Mouse (Mus musculus): Measurements from ENCODE around the gene Tdp1. TPM values are rescaled to one million over a fixed set of nuclear protein-coding genes. Genes with fewer than 3 reads are reported as not detected.

Gene Tdp1
- total RNA-seq, 1 experiment: 27.5 TPM

GRCm38 (mm10) chr12:99992362-99992862 is 108.1 kb downstream of the Tdp1 start:
- no peak overlapping the region for H3K9ac ChIP-seq (ENCODE audit: insufficient read depth, low read depth, low read length, poor library complexity, severe bottlenecking)
- no peaks in the 10 kb centered on the region for H3K4me1 ChIP-seq (ENCODE audit: control insufficient read depth in 2 of 2, insufficient read depth in 2 of 2, low read length in 2 of 2, poor library complexity in 1 of 2)
- in situ Hi-C loops (cut with MboI; ENCODE audit: low sequenced_read_pairs in 2 of 2, unreplicated experiment in 2 of 2): no loop called here
- no peaks in the 10 kb centered on the region for H3K36me3 ChIP-seq (ENCODE audit: control insufficient read depth, insufficient read depth, low read length, poor library complexity, severe bottlenecking)
- TF ChIP-seq HCFC1 (IDR thresholded peaks at IDR 0.05; ENCODE audit: borderline replicate concordance, insufficient read depth, low read length) (no peak), CHD2 (IDR thresholded peaks at IDR 0.05; ENCODE audit: low read depth, low read length) (no peak), MAFK (IDR thresholded peaks at IDR 0.05; ENCODE audit: insufficient read depth, low read depth, low read length) (no peak)
- H3K9me3 ChIP-seq (ENCODE audit: control insufficient read depth, insufficient read depth, low read depth, low read length): no peaks in the 10 kb centered on the region
- DNase-seq (ENCODE audit: low read depth, low spot score): no peak
- H3K4me3 ChIP-seq (ENCODE audit: insufficient read depth in 1 of 2, low read depth in 1 of 2, low read length in 2 of 2, poor library complexity in 1 of 2, severe bottlenecking in 1 of 2): no peak overlapping the region
- no peak overlapping the region for H3K27ac ChIP-seq (ENCODE audit: insufficient read depth, low read depth, low read length, poor library complexity, severe bottlenecking)

DNA sequence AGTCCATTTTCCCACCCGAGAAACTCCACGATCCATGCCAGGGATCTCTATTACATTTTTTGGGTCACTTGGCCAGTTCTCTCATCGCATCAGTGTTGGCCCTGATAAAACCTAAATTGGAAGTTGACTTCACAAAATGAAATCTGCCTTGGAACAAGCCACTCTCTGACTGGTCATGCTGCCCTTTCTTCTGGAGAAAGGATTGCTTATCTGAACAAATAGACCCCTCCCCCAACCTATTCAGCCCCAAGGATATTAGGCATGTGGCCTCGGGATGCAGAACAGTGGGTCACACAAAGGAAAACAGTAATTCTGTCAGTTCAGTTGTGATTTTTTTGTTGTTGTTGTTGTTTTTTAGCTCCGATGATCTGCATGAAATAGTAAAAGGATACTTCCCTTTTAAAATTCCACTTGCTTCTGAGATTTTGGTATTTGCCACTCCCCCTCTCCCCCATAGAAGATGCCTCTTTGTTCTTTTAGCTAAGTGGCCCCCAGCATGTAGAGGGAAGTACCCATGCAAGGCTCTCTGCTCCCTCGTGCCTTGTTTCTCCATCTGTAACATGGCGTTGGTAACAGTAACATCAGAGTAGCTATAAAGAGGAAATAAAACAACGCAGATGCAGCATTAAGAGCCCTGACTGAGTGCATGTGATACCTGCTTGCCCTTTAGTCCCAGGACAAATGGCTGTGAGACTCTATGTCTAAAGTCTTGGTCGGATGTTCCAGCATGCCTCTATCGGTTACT is 109.0 kb downstream of the Tdp1 start:
- H3K4me1 ChIP-seq (ENCODE audit: control insufficient read depth in 2 of 2, insufficient read depth in 2 of 2, low read length in 2 of 2, poor library complexity in 1 of 2): no peaks in the 10 kb centered on the region
- in situ Hi-C loops (cut with MboI; ENCODE audit: low sequenced_read_pairs in 2 of 2, unreplicated experiment in 2 of 2): no loop called here
- H3K9ac ChIP-seq (ENCODE audit: insufficient read depth, low read depth, low read length, poor library complexity, severe bottlenecking): no peak overlapping the region
- H3K4me3 ChIP-seq (ENCODE audit: insufficient read depth in 1 of 2, low read depth in 1 of 2, low read length in 2 of 2, poor library complexity in 1 of 2, severe bottlenecking in 1 of 2): no peak overlapping the region
- no peak for DNase-seq (ENCODE audit: low read depth, low spot score)
- TF ChIP-seq MAFK (IDR thresholded peaks at IDR 0.05; ENCODE audit: insufficient read depth, low read depth, low read length) (no peak), ZC3H11A (IDR thresholded peaks at IDR 0.05; ENCODE audit: borderline replicate concordance, low read depth, low read length) (no peak), ZNF384 (IDR thresholded peaks at IDR 0.05; ENCODE audit: low read depth, low read length) (no peak), CHD2 (IDR thresholded peaks at IDR 0.05; ENCODE audit: low read depth, low read length) (no peak), HCFC1 (IDR thresholded peaks at IDR 0.05; ENCODE audit: borderline replicate concordance, insufficient read depth, low read length) (no peak)
- H3K9me3 ChIP-seq (ENCODE audit: control insufficient read depth, insufficient read depth, low read depth, low read length): no peaks in the 10 kb centered on the region
- no peaks in the 10 kb centered on the region for H3K36me3 ChIP-seq (ENCODE audit: control insufficient read depth, insufficient read depth, low read length, poor library complexity, severe bottlenecking)
- H3K27ac ChIP-seq (ENCODE audit: insufficient read depth, low read depth, low read length, poor library complexity, severe bottlenecking): no peak overlapping the region

GRCm38 (mm10) chr12:99995951-99996350 is 111.6 kb downstream of the Tdp1 start:
- DNase-seq (ENCODE audit: low read depth, low spot score): no peak
- H3K4me3 ChIP-seq (ENCODE audit: insufficient read depth in 1 of 2, low read depth in 1 of 2, low read length in 2 of 2, poor library complexity in 1 of 2, severe bottlenecking in 1 of 2): no peak overlapping the region

DNA sequence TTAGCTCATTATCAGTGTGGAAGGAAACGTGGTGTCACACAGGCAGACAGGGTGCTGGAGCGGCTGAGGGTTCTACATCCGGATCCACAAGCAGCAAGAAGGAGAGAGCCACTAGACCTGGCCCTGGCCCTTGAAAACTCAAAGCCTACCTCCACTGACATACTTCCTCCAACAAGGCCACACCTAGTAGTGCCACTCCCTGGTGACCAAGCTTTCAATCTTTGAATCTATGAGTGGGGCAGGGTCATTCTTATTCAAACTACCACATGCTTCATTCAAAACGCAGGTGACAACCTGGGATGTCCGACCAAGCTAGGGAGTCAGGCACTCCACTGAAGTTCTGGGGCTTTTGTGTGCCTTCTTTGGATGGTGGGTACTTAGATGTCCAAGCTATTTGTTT is 115.4 kb downstream of the Tdp1 start:
- in situ Hi-C loops (cut with MboI; ENCODE audit: low sequenced_read_pairs in 2 of 2, unreplicated experiment in 2 of 2): no loop called here
- Histone ChIP-seq H3K4me3 (ENCODE audit: insufficient read depth in 1 of 2, low read depth in 1 of 2, low read length in 2 of 2, poor library complexity in 1 of 2, severe bottlenecking in 1 of 2) (no peak overlapping the region), H3K9me3 (ENCODE audit: control insufficient read depth, insufficient read depth, low read depth, low read length) (no peaks in the 10 kb centered on the region), H3K27ac (ENCODE audit: insufficient read depth, low read depth, low read length, poor library complexity, severe bottlenecking) (no peak overlapping the region), H3K36me3 (ENCODE audit: control insufficient read depth, insufficient read depth, low read length, poor library complexity, severe bottlenecking) (no peaks in the 10 kb centered on the region), H3K9ac (ENCODE audit: insufficient read depth, low read depth, low read length, poor library complexity, severe bottlenecking) (no peak overlapping the region), H3K4me1 (ENCODE audit: control insufficient read depth in 2 of 2, insufficient read depth in 2 of 2, low read length in 2 of 2, poor library complexity in 1 of 2) (peaks cover 0 to 8% of the 10 kb centered on the region in 2 experiments; a peak in 2 of 4 replicates)
- no peak for DNase-seq (ENCODE audit: low read depth, low spot score)
- TF ChIP-seq HCFC1 (IDR thresholded peaks at IDR 0.05; ENCODE audit: borderline replicate concordance, insufficient read depth, low read length): no peak
- no peak for TF ChIP-seq ZC3H11A (IDR thresholded peaks at IDR 0.05; ENCODE audit: borderline replicate concordance, low read depth, low read length)
- no peak for TF ChIP-seq MAFK (IDR thresholded peaks at IDR 0.05; ENCODE audit: insufficient read depth, low read depth, low read length)
- TF ChIP-seq ZNF384 (IDR thresholded peaks at IDR 0.05; ENCODE audit: low read depth, low read length): no peak
- TF ChIP-seq CHD2 (IDR thresholded peaks at IDR 0.05; ENCODE audit: low read depth, low read length): no peak

More at GRCm38 (mm10) chr12:99995951-99996350, 111.6 kb downstream of the Tdp1 start:
- H3K36me3 ChIP-seq (ENCODE audit: control insufficient read depth, insufficient read depth, low read length, poor library complexity, severe bottlenecking): no peaks in the 10 kb centered on the region
- in situ Hi-C loops (cut with MboI; ENCODE audit: low sequenced_read_pairs in 2 of 2, unreplicated experiment in 2 of 2): no loop called here
- peaks cover 0 to 8% of the 10 kb centered on the region in 2 experiments; a peak in 2 of 4 replicates for H3K4me1 ChIP-seq (ENCODE audit: control insufficient read depth in 2 of 2, insufficient read depth in 2 of 2, low read length in 2 of 2, poor library complexity in 1 of 2)
- H3K9ac ChIP-seq (ENCODE audit: insufficient read depth, low read depth, low read length, poor library complexity, severe bottlenecking): no peak overlapping the region
- no peaks in the 10 kb centered on the region for H3K9me3 ChIP-seq (ENCODE audit: control insufficient read depth, insufficient read depth, low read depth, low read length)
- TF ChIP-seq CHD2 (IDR thresholded peaks at IDR 0.05; ENCODE audit: low read depth, low read length): no peak
- no peak for TF ChIP-seq MAFK (IDR thresholded peaks at IDR 0.05; ENCODE audit: insufficient read depth, low read depth, low read length)
- no peak for TF ChIP-seq HCFC1 (IDR thresholded peaks at IDR 0.05; ENCODE audit: borderline replicate concordance, insufficient read depth, low read length)
- TF ChIP-seq ZC3H11A (IDR thresholded peaks at IDR 0.05; ENCODE audit: borderline replicate concordance, low read depth, low read length): no peak
- TF ChIP-seq ZNF384 (IDR thresholded peaks at IDR 0.05; ENCODE audit: low read depth, low read length): no peak
- H3K27ac ChIP-seq (ENCODE audit: insufficient read depth, low read depth, low read length, poor library complexity, severe bottlenecking): no peak overlapping the region
